Mouse (Mus musculus): ENCODE results near the gene Camsap1. TPM values are rescaled to one million over a fixed set of nuclear protein-coding genes. Genes with fewer than 3 reads are reported as not detected.

Gene Camsap1
- total RNA-seq, 2 experiments from 2014 or later: 150 to 159 TPM

DNA sequence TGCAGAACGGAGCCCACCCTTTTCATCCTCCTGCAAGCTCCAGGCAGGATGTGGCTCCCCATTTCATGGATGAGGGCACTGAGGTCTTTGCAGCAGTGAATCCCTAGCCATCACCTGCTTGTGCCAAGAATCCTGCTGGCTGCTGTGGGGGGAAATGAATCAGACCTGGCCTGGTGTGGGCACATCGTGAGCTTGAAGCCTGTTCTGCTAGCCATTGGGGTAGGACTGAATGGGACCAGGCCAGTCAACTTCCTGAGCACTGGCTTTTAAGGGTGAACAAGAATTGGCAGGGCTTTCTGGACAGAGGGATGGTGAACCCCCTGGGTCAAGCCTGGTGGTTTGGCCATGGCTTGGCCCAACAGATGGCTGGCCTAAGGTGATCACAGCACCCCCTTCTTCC is 104.6 kb downstream of the Camsap1 start:
- H3K4me3 ChIP-seq: peak overlapping the region; percentile 69
- DNase-seq (ENCODE audit: extremely low spot score in 1 of 2, low spot score in 2 of 2): no peak
- peak overlapping the region; percentile 95 for H3K27ac ChIP-seq
- no peak for TF ChIP-seq CTCF (IDR thresholded peaks at IDR 0.05)
- intact Hi-C loops (cut with DNase I): no loop called here

DNA sequence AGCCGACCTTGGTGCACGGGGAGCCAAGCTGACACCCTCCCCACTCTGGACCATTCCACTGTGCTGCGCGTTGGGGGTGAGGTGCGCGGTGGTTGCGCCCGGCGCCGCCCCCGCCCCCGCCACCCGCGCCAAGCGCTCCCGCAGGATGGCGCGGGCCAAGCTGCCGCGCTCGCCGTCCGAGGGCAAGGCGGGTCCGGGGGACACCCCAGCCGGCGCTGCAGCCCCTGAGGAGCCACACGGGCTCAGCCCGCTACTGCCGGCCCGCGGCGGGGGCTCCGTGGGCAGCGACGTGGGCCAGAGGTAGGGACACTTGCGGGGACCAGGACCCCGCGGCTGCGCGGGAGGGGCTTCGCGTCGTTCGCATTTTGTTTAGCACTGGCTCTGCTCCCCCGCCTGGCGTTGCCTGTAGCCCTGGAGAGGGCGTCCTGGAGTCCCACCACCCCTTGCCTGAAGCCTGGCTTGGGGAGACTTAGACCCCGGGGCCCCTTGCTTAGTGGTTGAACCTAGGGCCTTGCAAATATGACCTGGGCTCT is 105.3 kb downstream of the Camsap1 start:
- Histone ChIP-seq H3K4me3 (peak overlapping the region; percentile 69), H3K27ac (peak overlapping the region; percentile 95)
- TF ChIP-seq CTCF (IDR thresholded peaks at IDR 0.05): no peak
- peak; percentile 65 to 66 for DNase-seq (ENCODE audit: extremely low spot score in 1 of 2, low spot score in 2 of 2)
- intact Hi-C loops (cut with DNase I): no loop called here

DNA sequence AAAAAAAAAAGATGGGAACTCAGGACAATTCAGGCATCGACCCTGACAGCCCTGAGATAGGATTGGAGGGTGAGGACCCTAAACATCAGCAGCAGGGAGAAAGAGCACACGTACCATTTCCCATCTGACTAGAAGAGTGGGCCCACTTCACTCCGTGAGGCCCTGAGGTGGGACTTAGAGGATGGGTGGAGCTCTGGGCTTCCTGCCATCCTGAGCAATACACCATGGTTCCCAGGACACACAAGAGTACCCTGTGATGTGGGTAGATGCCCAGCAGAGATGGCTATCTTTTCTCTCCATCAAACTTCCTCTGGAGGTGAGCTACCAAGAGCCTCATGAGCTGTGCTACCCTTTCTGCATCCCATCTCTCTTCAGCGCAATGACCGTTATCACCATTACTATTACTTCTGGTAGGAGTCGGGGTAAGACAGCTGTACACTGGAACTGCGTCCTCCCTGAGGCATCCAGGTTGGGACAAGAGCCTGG is 105.8 kb downstream of the Camsap1 start:
- Histone ChIP-seq H3K27ac (peak overlapping the region; percentile 95), H3K4me3 (peak overlapping the region; percentile 69)
- no peak for TF ChIP-seq CTCF (IDR thresholded peaks at IDR 0.05)
- intact Hi-C loops (cut with DNase I): no loop called here
- no peak for DNase-seq (ENCODE audit: extremely low spot score in 1 of 2, low spot score in 2 of 2)

Other genes with a start within 250 kb of the Camsap1 start
- under 1 TPM in 1 of 2 experiments, not detected in 1; 0.50 TPM for gene Obp2b, start 246.3 kb downstream of the Camsap1 start, total RNA-seq (2021)
- gene Lcn3, start 217.7 kb downstream of the Camsap1 start, total RNA-seq (2021): not detected
- gene Lcn11, start 206.3 kb downstream of the Camsap1 start, total RNA-seq (2021): not detected
- gene Gm13539, start 201.0 kb downstream of the Camsap1 start, total RNA-seq (2021): not detected
- gene Glt6d1, start 167.4 kb downstream of the Camsap1 start, total RNA-seq (2021): not detected
- not detected for gene Lcn9, start 160.1 kb downstream of the Camsap1 start, total RNA-seq (2021)
- not detected for gene Sohlh1, start 136.0 kb downstream of the Camsap1 start, total RNA-seq (2021)
- 100 to 1,000 TPM; 127 to 142 TPM for gene Kcnt1, start 119.5 kb downstream of the Camsap1 start, total RNA-seq (2021)
- gene Ubac1, start 38.5 kb upstream of the Camsap1 start, total RNA-seq (2021): 10 to 100 TPM; 58.3 to 62.7 TPM
- gene Nacc2, start 139.9 kb upstream of the Camsap1 start, total RNA-seq (2021): 10 to 100 TPM; 64.5 to 75.9 TPM
- gene Lhx3, start 225.0 kb upstream of the Camsap1 start, total RNA-seq (2021): under 1 TPM; 0.27 to 0.35 TPM